Mouse (Mus musculus): Measurements from ENCODE around the gene Gm4491. TPM values are rescaled to one million over a fixed set of nuclear protein-coding genes. Genes with fewer than 3 reads are reported as not detected.

Gm4491 gene
- not detected in 2 replicates for polyA plus RNA-seq (2016; fragmentation: Nextera tagmentation; extraction: Ambion mirVana)

GRCm38 (mm10) chr14:57115823-57116544 is at the start of gene Gm4491:
Gene Gm4491 (minus strand): TSS chr14:57115883.
- 10% methylated on average over 13 of the region's 13 CpGs for WGBS
- peak; percentile 70 for DNase-seq (ENCODE audit: low spot score)
- peak within 1 kb of the TSS; percentile 36 for H3K4me3 ChIP-seq

GRCm38 (mm10) chr14:57161833-57162232 is 46.1 kb upstream of the Gm4491 start:
- peak overlapping the region; percentile 16; the same call in 1 of the 2 replicates for H3K27ac ChIP-seq
- no peak overlapping the region for H3K4me3 ChIP-seq
- no peaks in the 10 kb centered on the region for H3K36me3 ChIP-seq
- 60% methylated on average over 2 of the region's 2 CpGs for WGBS
- H3K4me1 ChIP-seq (replicated peaks) = peaks cover 27% of the 10 kb centered on the region; the same call in 1 of the 2 replicates
- no peaks in the 10 kb centered on the region for H3K27me3 ChIP-seq (ENCODE audit: insufficient read depth, poor library complexity, severe bottlenecking)
- no peaks in the 10 kb centered on the region for H3K9me3 ChIP-seq
- no peak for DNase-seq (ENCODE audit: low spot score)

More at GRCm38 (mm10) chr14:57115823-57116544, at the start of gene Gm4491:
- H3K27ac ChIP-seq = peak within 1 kb of the TSS; percentile 50
- H3K4me1 ChIP-seq (replicated peaks) = peaks cover 29% of the 10 kb centered on the region
- no peaks in the 10 kb centered on the region for H3K9me3 ChIP-seq
- peaks cover 11% of the 10 kb centered on the region for H3K27me3 ChIP-seq (ENCODE audit: insufficient read depth, poor library complexity, severe bottlenecking)
- no peaks in the 10 kb centered on the region for H3K36me3 ChIP-seq

- Histone ChIP-seq H3K36me3 (no peaks in the 10 kb centered on the region), H3K27me3 (ENCODE audit: insufficient read depth, poor library complexity, severe bottlenecking) (no peaks in the 10 kb centered on the region), H3K4me3 (no peak overlapping the region), H3K4me1 (replicated peaks) (peaks cover 27% of the 10 kb centered on the region; the same call in 1 of the 2 replicates), H3K9me3 (no peaks in the 10 kb centered on the region), H3K27ac (no peak overlapping the region)
- DNase-seq (ENCODE audit: low spot score) = no peak
- WGBS = 79% methylated on average over 4 of the region's 4 CpGs
Observed at GRCm38 (mm10) chr14:57161201-57161600, 45.5 kb upstream of the Gm4491 start.

- H3K4me1 ChIP-seq (replicated peaks) = peaks cover 11% of the 10 kb centered on the region
- H3K4me3 ChIP-seq = no peak overlapping the region
- no peaks in the 10 kb centered on the region for H3K36me3 ChIP-seq
- H3K27me3 ChIP-seq (ENCODE audit: insufficient read depth, poor library complexity, severe bottlenecking) = no peaks in the 10 kb centered on the region
- no peak overlapping the region for H3K27ac ChIP-seq
- no peak for DNase-seq (ENCODE audit: low spot score)
- no peaks in the 10 kb centered on the region for H3K9me3 ChIP-seq
- 56% methylated on average over 6 of the region's 6 CpGs for WGBS
Observed at GRCm38 (mm10) chr14:57154916-57155315, 39.2 kb upstream of the Gm4491 start.

- no peaks in the 10 kb centered on the region for H3K4me1 ChIP-seq (replicated peaks)
- H3K27ac ChIP-seq = no peak overlapping the region
- H3K36me3 ChIP-seq = no peaks in the 10 kb centered on the region
- no peak overlapping the region for H3K4me3 ChIP-seq
- 63% methylated on average over 4 of the region's 4 CpGs for WGBS
- no peak for DNase-seq (ENCODE audit: low spot score)
- no peaks in the 10 kb centered on the region for H3K9me3 ChIP-seq
- H3K27me3 ChIP-seq (ENCODE audit: insufficient read depth, poor library complexity, severe bottlenecking) = no peaks in the 10 kb centered on the region; the same call in none of the 2 replicates
Observed at GRCm38 (mm10) chr14:57145741-57146140, 30.1 kb upstream of the Gm4491 start.

GRCm38 (mm10) chr14:57135265-57135664 is 19.6 kb upstream of the Gm4491 start:
- WGBS = 41% methylated on average over 8 of the region's 8 CpGs
- Histone ChIP-seq H3K27me3 (ENCODE audit: insufficient read depth, poor library complexity, severe bottlenecking) (peaks cover 85% of the 10 kb centered on the region), H3K4me1 (replicated peaks) (peaks cover 35% of the 10 kb centered on the region), H3K27ac (no peak overlapping the region), H3K9me3 (no peaks in the 10 kb centered on the region), H3K4me3 (no peak overlapping the region), H3K36me3 (no peaks in the 10 kb centered on the region)
- no peak for DNase-seq (ENCODE audit: low spot score)

GRCm38 (mm10) chr14:57133161-57133661 is 17.5 kb upstream of the Gm4491 start, which contains the start of gene Gjb6:
Gene Gjb6 (minus strand): TSS chr14:57133611.
- Histone ChIP-seq H3K27me3 (ENCODE audit: insufficient read depth, poor library complexity, severe bottlenecking) (peaks cover 79% of the 10 kb centered on the region), H3K4me1 (replicated peaks) (peaks cover 38% of the 10 kb centered on the region), H3K27ac (no peak within 1 kb of the TSS; the same call in 1 of the 2 replicates), H3K36me3 (no peaks in the 10 kb centered on the region), H3K9me3 (no peaks in the 10 kb centered on the region), H3K4me3 (peak within 1 kb of the TSS; percentile 50)
- 2% methylated on average over 33 of the region's 33 CpGs for WGBS
- DNase-seq (ENCODE audit: low spot score) = no peak

GRCm38 (mm10) chr14:57127383-57127782 is 11.7 kb upstream of the Gm4491 start:
- Histone ChIP-seq H3K4me1 (replicated peaks) (0 out of 2 replicates have a peak, but pooled peaks cover 7% of the 10 kb centered on the region), H3K36me3 (no peaks in the 10 kb centered on the region), H3K27ac (no peak overlapping the region), H3K9me3 (no peaks in the 10 kb centered on the region), H3K4me3 (no peak overlapping the region), H3K27me3 (ENCODE audit: insufficient read depth, poor library complexity, severe bottlenecking) (peaks cover 22% of the 10 kb centered on the region)
- WGBS = 82% methylated on average over 4 of the region's 4 CpGs
- DNase-seq (ENCODE audit: low spot score) = no peak

- H3K4me1 ChIP-seq (replicated peaks) = no peaks in the 10 kb centered on the region
- no peak overlapping the region for H3K4me3 ChIP-seq
- no peaks in the 10 kb centered on the region for H3K9me3 ChIP-seq
- no peak for DNase-seq (ENCODE audit: low spot score)
- H3K27me3 ChIP-seq (ENCODE audit: insufficient read depth, poor library complexity, severe bottlenecking) = no peaks in the 10 kb centered on the region
- H3K27ac ChIP-seq = no peak overlapping the region
- no peaks in the 10 kb centered on the region for H3K36me3 ChIP-seq
- 87% methylated on average over 7 of the region's 7 CpGs for WGBS
Observed at GRCm38 (mm10) chr14:57122295-57122694, 6.6 kb upstream of the Gm4491 start.

- no peaks in the 10 kb centered on the region for H3K9me3 ChIP-seq
- H3K4me1 ChIP-seq (replicated peaks) = peaks cover 19% of the 10 kb centered on the region
- peak; percentile 41 for DNase-seq (ENCODE audit: low spot score)
- H3K4me3 ChIP-seq = no peak overlapping the region
- peaks cover 48% of the 10 kb centered on the region for H3K27me3 ChIP-seq (ENCODE audit: insufficient read depth, poor library complexity, severe bottlenecking)
- H3K27ac ChIP-seq = no peak overlapping the region
- no peaks in the 10 kb centered on the region for H3K36me3 ChIP-seq
- WGBS = 8% methylated on average over 4 of the region's 4 CpGs
Observed at GRCm38 (mm10) chr14:57109194-57109593, 6.5 kb downstream of the Gm4491 start.

GRCm38 (mm10) chr14:57107916-57108315 is 7.8 kb downstream of the Gm4491 start:
- DNase-seq (ENCODE audit: low spot score) = no peak
- Histone ChIP-seq H3K4me3 (no peak overlapping the region), H3K9me3 (no peaks in the 10 kb centered on the region), H3K27me3 (ENCODE audit: insufficient read depth, poor library complexity, severe bottlenecking) (peaks cover 61% of the 10 kb centered on the region), H3K4me1 (replicated peaks) (peaks cover 22% of the 10 kb centered on the region), H3K27ac (no peak overlapping the region), H3K36me3 (no peaks in the 10 kb centered on the region)
- 75% methylated on average over 5 of the region's 5 CpGs for WGBS

- H3K27me3 ChIP-seq (ENCODE audit: insufficient read depth, poor library complexity, severe bottlenecking) = peaks cover 69% of the 10 kb centered on the region
- H3K27ac ChIP-seq = no peak overlapping the region
- DNase-seq (ENCODE audit: low spot score) = no peak
- H3K36me3 ChIP-seq = no peaks in the 10 kb centered on the region
- no peak overlapping the region for H3K4me3 ChIP-seq
- no peaks in the 10 kb centered on the region for H3K9me3 ChIP-seq
- peaks cover 22% of the 10 kb centered on the region for H3K4me1 ChIP-seq (replicated peaks)
- 81% methylated on average over 8 of the region's 8 CpGs for WGBS
Observed at GRCm38 (mm10) chr14:57107091-57107490, 8.6 kb downstream of the Gm4491 start.

GRCm38 (mm10) chr14:57105721-57106120 is 10.0 kb downstream of the Gm4491 start:
- Histone ChIP-seq H3K36me3 (no peaks in the 10 kb centered on the region), H3K27me3 (ENCODE audit: insufficient read depth, poor library complexity, severe bottlenecking) (peaks cover 69% of the 10 kb centered on the region), H3K27ac (no peak overlapping the region), H3K4me3 (no peak overlapping the region), H3K4me1 (replicated peaks) (peaks cover 22% of the 10 kb centered on the region), H3K9me3 (no peaks in the 10 kb centered on the region)
- WGBS = 47% methylated on average over 11 of the region's 11 CpGs
- DNase-seq (ENCODE audit: low spot score) = no peak
